Mouse (Mus musculus) cerebellum, postnatal 25 days (tissue): Measurements from ENCODE around the gene Zfp273.
A peak's percentile ranks its signal among the peaks of the same experiment; 100 is the strongest.
"Not testable (repeated sequence)": the region's sequence is repeated elsewhere in the genome, so short reads cannot be mapped to it uniquely, and the experiment has no call there.

Source experiments
- DNase-seq, 2 experiments: peaks; one replicate each; pipeline ENCODE4 v3.0.0; 2021; ENCODE audit warnings: mixed read lengths in 2 of 2

Zfp273 gene

DNA sequence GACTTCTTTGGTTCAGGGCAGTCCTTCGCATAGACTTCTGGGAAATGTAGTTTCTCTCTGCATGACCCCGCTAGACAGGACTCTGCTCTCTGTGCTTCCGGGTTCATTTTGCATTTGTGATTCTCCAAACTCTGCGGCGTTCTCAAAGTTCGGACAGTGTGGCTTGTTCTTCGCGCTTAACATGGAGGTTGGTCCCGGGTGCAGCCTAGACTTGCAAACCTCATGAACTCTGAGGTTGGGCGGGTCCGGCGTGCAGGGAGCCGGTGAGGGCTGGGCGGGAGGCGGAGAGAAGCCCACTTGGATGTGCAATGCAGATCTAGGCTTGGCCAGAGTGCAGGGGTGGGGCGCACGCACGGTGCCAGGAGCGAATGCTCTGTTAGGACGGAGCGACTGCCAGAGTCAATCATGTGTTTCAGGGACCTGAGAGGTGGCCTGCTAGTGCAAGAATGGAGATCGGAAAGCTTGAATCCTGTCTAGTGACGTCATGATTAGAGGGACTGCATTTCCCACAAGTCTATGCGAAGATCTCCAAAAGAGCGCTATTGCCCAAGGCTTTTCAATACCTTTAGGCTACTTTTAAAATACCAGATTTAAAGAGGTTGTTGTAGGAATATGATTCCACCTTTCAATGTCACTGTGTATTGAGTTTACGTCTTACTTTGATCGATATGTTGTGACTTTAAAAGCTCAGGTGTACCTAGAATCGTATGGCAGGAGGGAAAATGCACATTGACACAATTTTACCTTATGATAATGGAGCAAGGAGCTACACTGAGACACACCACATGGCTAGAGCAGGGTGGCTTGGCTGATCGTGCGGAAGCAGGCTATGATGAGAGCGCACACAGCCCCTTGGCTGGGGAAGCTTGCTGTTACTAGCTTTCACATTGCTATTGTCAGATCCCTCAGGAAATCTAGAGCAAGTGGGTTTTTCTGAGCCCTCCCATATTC lies at the start of gene Zfp273:
Zfp273 (plus strand) TSS at position 31 of the 951 bp plus-strand sequence.
- DNase-seq, result peak; percentile 78 to 87

DNA sequence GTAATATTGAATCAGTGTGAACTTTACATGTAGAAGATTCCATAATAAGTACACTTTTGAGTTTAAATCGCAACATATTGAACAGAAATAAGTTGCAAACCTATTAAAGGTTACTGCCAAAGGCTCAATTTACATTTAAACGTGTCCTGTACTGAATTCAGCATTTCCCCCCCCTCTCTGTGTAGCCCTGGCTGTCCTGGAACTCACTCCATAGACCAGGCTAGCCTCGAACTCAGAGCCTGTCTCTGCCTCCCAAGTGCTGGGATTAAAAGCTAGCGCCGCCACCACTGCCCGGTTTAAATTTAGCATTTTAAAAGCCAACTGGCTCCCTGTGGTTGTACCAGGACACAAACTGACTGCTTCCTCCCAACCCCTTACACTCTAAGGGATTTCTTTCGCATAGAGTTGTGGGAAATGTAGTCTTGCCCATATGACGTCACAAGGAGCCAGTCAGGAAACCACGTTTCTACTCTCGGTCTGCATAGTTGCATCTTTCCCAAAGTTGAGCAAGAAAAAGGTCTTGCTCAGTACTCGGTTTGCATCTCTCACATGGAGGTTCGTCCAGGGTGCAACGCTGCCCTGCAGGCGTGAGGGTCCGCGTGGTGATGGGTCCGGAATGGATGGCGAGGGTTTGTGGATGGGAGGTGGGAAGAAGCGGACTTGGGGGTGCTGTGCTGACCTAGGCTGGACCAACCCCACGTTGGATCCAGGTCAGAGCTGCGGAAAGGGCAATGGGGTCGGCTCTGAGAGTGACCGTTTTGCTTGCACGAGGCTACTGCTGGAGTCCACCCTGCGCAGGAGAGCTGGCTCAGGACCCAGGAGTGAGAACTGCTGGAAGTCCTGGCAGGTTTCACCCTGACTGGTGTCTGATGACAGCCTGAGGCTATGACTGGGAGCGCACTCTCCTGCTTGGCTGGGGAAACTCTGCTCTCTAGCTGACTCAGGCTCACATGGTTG lies 34.0 kb upstream of the Zfp273 start, which contains the start of gene Zfp493:
Zfp493 (plus strand) TSS at position 429 of the 957 bp plus-strand sequence.
- DNase-seq, result peak; percentile 67 to 71

DNA sequence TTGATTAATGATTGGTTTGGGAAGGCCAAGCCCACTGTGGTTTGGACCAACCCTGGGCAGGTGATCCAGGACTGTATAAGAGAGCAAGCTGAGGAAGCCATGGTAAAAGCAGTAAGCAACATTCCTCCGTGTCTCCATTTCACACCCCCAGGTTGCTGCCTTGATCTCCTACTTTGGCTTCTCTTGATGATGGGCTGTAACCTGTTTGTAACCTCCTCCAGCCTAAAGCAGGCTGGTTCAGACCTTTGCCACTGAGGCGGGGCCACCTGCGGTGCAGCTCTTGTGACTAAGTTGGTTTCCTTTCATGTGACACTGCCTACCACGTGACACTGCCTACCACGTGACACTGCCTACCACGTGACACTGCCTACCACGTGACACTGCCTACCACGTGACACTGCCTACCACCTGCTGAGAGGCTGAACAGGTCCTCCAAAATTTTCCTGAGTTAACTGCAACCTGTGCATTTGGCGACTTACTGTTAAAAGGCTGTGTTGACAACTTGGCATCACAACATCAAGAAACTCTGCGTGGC lies 21.6 kb upstream of the Zfp273 start:
- DNase-seq, result no peak

DNA sequence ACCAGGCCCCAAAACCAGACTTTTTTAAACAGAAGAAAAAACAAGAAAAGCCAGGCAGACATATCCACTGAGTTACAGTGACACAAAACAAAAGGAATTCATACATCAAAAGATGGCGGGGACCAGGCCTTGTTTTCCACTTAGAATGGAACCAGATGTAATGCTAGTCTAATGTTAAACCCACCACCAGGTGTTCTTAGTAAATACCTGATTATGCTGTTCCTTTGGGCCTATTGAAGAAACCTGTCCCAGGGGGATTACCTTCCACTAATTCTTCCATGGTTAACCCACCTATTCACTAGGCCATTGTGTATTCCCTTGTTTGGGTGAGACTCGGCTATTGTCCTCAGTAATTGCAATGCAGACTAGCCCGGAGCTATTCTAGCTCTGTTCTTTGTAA lies 14.9 kb upstream of the Zfp273 start:
- DNase-seq, result no peak

DNA sequence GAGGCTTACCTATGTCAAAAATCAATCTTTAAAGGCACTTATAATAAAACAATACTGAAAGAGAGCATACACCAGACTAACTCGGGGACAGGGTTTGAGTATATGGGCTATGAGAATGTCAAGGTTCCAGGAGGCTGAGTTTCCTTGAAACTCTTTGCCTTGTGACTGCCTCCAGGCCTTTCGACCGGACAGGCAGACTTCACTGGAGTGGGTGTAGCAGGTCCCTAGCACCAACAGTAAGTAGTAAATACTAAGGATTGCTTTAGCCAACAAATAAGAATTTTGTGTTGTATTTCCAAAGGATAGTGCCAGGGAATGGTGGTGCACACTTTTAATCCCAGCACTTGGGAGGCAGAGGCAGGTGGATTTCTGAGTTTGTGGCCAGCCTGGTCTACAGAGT lies 14.4 kb upstream of the Zfp273 start:
- DNase-seq, result not testable (repeated sequence)

DNA sequence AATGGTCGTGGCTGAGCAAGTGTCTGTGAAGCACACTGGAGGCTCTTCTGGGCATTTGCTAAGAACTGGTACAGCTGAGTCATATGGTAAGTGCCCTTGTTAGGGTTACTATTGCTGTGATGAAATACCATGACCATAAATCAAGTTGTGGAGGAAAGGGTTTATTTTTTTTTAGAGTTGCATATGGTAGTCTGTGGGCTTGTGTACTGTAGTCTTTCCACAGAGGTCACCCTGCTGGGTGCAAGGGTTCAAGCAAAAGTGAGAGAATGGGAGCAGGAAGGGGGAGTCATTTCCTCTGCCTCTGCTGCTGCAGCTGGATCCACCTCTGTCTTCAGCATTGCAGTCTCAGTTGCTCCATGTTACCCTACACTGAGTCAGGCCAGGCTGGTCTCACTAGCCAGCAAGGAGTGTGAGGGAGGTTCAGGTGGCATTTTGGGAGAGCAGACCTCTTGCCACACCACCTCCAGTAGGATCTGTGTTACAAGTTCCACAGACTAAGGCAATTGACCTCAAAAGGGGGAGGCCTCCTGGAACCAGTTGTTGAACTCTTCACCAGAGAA lies 1.8 kb upstream of the Zfp273 start:
- no peak for DNase-seq

DNA sequence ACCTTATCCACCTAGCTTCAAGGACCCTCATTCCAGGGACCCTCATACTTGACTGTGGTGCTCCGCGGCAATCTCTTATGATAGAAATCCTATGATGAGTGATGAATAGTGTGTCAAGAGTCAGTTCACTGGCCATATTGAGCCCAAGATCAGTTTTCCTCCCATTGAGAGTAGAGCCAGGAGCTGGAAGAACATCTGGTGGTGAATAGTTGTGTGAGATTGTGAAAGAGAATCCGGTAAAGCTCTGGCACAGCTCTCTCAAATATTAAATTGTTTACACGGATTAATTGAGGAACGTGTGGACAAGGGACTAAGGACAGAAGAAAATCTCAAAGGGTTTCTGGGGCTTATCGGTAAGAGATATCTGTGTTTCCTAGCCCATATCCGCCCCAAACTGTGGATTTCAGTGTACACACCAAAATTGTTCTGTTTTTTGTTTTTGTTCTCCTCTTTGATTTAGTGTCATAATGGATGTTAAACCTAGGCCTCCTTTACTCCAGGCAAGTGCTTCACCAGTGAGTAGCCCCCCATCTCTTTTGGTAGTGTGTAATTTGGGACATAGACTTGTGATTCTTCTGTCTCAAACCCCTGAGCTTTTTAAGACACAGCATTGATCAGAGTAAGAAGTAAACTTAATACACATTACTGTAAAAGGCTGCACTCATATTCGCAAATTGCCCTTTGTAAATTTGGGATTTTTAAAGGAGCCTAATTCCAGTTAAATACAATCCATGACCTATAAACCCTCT lies 405 bp upstream of the Zfp273 start:
- DNase-seq, result no peak

DNA sequence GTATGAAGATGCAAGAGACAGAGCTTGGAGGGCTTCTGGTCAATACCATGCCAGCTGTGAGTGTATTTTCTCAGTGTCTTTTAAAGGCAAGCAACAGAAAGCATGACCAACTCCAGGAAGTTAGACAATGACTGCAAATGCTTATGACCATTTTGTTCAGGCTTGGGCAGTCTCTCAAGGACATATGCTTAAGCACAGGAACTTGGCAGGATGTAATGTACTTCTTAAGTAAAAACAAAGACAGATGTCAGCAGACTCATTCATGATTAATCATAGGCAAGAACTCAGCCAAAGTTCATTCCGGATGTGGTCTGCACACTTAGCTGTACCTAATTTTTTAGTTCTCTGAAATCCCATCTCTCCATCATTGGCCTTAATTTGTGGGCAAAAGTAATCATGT lies 5.1 kb downstream of the Zfp273 start:
- no peak for DNase-seq

DNA sequence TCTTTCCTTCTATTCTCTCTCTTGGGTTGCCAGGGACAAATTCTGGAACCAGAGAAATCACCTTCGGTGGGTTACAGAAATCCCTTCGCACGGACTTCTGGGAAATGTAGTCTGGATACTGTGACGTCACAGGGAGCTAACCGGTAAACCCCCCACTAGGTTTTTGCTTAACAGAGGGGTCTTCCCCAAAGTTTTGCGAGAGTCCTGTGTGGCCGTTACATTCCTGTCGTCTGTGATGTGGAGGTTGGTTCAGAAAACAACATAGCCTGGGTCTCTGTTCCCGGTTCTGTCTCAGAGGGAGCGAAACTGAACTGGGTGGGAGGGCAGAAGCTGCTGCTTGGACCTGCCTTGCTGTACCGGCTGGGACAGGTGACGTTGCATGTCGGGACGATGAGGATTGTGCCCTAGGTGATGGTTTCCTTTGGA lies 17.4 kb downstream of the Zfp273 start, which contains the start of gene Gm10037:
Gm10037 (plus strand) TSS at position 196 of the 426 bp plus-strand sequence.
- peak; percentile 71 to 76 for DNase-seq

DNA sequence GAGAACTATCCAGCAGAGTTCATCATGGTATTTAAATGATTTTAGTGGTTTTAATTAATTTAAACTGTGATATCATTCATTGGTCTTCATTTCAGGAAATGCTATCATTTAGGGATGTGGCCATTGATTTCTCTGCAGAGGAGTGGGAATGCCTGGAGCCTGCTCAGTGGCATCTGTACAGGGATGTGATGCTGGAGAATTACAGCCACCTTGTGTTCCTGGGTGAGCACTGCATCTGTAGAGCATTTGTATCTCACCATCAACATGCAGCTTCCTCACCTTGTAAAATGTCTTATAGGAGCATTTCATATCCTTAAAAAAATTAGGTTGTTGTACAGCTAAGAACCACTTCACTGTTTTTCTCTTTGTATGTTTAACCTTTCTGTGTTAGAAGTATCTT lies 19.6 kb downstream of the Zfp273 start:
- not testable (repeated sequence) for DNase-seq

DNA sequence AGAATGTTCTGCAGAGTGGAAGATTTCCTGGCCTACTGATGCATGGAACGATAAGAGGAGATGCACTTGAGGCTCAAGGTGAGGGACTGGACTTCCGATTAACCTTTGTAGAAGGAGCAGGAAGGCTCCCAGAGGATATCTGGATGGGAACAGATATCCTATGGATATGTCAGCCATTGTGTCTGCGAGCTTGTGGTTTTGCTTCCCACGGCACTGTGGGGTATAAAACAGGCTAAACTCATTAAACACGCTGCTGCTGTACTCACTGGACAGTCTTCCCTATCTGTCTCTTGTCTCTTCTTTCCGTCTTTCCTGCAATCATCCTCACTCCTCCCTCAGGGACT lies 30.2 kb downstream of the Zfp273 start:
- no peak for DNase-seq

DNA sequence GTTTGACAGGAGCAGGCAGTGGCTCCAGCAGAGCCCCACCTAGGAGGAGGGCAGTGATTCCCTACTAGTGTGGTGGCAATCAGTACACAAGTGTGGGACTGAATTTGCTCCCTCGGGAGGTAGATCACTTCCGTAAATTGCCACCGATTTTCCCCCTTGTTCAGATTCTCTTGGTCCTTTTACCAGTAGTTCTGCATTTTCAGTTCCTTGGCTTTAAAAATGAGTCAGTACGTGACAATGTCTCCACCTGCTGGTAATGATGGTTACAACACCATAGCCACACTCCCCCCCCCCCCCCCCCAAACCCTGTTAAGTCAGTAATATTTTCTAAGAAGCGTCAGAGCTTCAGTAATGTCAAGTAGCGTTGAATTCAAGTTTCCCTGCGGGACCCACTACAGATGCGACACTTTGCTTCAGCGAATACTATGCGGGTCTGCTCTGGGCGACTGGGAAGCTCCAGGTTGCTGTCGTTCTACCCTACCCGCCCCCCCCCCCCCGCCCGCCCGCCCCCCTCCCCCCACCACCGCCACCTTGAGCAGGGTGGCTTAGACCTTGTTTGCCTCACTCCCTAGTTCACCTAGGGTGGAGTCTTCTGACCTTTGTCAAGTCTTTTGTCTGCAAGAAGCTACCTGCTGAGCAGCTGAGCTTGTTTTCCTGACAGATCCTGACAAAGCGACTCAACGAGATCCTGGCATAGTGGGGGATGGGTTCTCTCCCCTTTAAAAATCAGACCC lies 30.7 kb downstream of the Zfp273 start:
- DNase-seq, result peak; percentile 57 to 74

DNA sequence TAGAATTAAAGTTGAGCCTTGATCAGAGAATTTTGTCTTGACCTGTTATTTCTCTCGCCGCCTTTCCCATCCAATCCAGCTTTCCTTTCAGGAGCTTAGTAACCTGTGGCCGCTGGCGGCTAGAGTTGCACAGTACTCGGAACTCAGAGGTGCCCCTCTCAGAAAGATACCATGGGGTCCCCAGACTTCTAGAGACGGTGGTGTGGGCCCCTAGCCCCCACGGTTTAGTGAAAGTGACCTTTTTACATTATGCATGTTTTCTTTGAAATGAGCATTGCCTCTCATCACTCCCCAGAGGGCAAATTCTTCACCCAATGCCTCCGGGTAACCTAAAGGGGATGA lies 31.3 kb downstream of the Zfp273 start:
- peak in 1 of 2 experiments; percentile 20 for DNase-seq

DNA sequence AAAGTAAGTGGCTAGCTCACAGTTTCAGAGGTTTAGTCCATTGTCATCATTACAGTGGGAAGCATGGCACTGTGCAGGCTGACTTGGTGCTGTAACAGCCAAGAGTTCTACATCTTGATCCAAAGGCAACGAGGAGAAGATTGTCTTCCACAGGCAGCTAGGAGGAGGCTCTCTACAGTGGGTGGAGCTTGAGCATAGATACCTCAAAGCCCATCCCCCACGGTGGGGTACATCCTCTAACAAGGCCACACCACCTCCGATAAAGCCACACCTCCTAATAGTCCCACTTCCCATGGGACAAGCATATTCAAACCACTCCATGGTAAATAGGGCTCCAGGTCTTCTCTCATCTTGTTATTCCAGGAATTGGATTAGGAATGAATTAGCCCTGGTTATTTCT lies 36.8 kb downstream of the Zfp273 start:
- no peak for DNase-seq

DNA sequence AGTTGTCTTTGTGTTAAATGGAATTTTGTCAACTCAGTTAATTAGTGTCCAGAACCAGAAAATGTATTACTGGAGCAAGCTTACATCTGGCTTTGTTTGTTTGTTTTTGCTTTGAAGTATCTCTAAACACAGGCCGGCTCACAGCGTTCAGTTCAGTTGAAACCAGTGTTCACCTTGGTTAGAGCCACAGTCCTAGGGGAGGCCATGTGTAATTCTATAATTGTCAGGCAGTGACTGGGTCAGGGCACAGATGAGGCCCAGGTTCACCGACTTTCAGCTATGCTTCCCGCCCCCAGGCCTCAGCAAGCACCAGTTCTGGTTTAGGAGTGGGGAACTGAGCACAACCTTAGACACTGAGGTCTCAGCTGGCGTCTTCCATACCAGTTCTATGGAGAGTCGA lies 39.6 kb downstream of the Zfp273 start:
- no peak for DNase-seq

DNA sequence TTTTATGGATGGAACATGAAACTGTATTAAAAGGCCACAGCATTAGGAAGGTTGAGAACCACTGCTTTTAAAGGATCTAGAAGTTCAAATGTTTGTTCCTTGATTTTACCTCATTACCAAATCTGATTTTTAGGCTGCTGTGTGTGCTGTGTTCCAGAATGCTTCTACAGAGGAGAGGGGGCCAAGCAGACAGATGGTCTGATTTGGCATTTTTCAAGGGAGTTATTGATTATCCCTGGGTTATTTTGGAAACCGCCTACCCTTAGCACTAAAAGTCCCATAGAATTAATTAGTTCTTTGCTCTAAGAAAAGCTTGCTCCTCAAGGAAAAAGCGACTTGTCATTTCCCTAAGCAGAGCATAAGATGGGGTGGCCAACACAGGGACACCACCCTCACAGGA lies 40.4 kb downstream of the Zfp273 start:
- no peak for DNase-seq

DNA sequence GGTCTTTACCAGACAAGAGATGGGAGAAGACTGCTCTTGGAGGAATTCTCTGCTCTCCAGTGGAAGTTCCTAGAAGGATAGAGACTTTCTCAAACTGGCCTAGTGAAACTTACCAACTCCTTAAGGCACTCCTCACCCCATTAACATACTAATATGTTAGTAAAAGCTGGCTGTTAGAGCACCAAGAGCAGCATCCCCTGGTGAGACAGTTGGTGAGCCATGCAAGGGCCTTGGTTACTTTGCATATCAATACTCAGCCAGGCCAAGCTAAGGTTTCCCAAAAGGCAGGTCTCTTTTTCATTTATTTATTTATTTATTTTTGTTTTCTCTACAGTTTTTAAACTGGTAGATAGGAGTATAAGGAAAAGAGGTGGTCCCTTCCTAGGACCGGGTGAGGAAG lies 43.8 kb downstream of the Zfp273 start:
- DNase-seq, result no peak

DNA sequence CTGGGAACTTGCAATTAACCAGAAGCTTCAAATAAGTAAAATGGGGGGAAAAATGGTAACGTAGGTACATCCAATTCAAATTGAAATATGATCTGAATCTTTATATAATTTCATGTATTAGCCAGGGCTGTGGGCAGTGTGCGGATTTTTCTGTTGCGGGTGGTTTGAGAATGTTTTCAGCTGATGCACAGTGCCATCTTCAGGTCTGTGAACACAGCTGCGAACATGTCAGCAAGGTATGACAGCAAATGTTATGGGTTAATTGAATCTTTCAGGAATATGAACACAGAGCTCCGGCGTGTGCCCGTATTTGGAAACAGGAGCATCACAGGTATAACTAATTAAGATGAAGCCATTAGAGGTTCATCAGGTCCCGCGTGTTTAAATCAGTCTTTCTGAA lies 49.0 kb downstream of the Zfp273 start:
- no peak for DNase-seq

DNA sequence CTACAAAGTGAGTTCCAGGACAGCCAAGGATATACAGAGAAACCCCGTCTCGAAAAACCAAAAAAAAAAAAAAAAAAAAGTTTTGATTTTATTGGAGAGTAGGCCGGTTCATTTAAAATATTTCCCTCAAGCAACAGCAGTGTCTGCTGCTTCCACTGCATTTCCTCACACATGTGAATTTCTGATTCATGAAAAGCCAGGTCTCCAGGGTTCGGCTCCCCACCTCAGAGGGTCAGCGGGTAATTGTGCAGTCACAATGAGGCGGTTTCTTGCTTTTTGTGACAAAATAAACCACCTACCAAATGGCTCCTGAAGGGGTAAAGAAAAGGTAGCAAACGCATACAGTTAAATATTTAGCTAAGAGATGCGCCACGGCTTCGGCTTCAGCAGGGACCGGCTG lies 49.5 kb downstream of the Zfp273 start, which contains the start of gene BC048507:
BC048507 (plus strand) TSS at position 301 of the 400 bp plus-strand sequence.
- DNase-seq, result no peak

DNA sequence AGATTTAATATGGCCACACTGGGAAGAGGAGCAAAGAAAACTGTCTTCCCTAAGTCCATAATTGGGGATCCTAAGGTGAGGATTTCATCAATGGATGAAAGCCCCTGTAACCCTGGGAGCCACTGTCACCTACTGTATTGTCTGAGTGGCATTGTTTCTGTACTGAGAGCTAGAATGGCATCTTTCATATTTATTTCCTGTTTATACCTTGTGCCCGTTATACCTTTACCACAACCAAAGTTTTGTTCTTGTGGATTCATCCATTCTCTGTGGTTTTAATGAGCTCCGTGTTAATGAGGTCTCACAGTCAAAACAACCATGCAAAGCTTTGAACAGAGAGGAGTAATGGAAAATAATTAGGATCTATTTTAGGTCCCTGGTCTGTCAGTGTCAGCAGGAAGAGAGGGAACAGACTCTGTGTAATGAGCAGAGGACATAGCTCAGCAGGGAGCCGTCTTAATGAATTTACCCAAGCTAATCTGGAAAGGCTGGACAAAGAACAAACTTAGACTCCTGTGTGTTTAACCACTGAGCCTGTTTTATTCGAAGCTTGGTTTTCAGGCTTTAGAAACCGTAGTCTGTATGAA lies 51.3 kb downstream of the Zfp273 start:
- no peak for DNase-seq

DNA sequence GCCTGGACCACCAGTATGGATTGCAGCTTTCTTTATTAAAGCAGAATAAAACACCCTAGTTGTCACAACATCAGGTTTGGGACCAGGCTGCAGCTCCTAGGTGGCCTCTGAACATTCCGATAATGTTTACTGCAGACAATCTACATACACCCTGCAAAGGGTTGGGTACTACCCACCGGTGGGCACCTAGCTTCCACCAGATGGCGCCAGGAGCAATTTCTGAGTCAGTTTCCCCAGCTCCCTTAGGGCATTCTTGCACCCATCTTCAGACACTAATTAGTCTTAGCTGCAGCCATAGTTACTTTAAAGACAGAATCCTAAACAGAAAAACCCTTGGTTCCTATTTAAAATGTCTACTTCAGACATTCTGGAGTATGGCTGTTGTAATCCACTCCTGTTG lies 54.4 kb downstream of the Zfp273 start:
- DNase-seq, result no peak
